Mouse (Mus musculus) neutrophil, adult 59 days (primary cell): Measurements from ENCODE around the gene Calr3. TPM values are rescaled to one million over a fixed set of nuclear protein-coding genes. Genes with fewer than 3 reads are reported as not detected.

ENCODE experiments used
- total RNA-seq, 2 experiments: library from RNA; stranded (reverse); gene quantifications; 1 replicate in 1 of 2; 2 replicates in 1 of 2; pipeline ENCODE4 v1.2.4; 2023

Gene Calr3
- total RNA-seq = not detected

GRCm38 (mm10) chr8:72443338-72443993 lies at the start of gene Calr3, which contains the start of gene 1700030K09Rik:
Calr3 (minus strand) TSS chr8:72443870.
1700030K09Rik (plus strand) TSS chr8:72443880.

GRCm38 (mm10) chr8:72491680-72492621 lies 48.3 kb upstream of the Calr3 start, which contains the start of gene Slc35e1:
Slc35e1 (minus strand) TSS chr8:72492614.

GRCm38 (mm10) chr8:72474826-72475546 lies 31.3 kb upstream of the Calr3 start, which contains the start of gene Cherp:
Cherp (minus strand) TSS chr8:72475226.

GRCm38 (mm10) chr8:72421362-72422335 lies 22.0 kb downstream of the Calr3 start, which contains the start of gene Eps15l1:
Eps15l1 (minus strand) TSS chr8:72421460.

Other genes with a start within 250 kb of the Calr3 start
- under 1 TPM in 1 of 2 experiments, not detected in 1; 0.29 TPM for gene Cib3, start 231.0 kb downstream of the Calr3 start, total RNA-seq
- gene Gm11034, start 230.2 kb downstream of the Calr3 start, total RNA-seq = not detected
- gene Fam32a, start 224.1 kb downstream of the Calr3 start, total RNA-seq = 100 to 1,000 TPM; 100 to 104 TPM
- 100 to 1,000 TPM; 146 to 149 TPM for gene Ap1m1, start 203.9 kb downstream of the Calr3 start, total RNA-seq
- gene Gm10282, start 138.6 kb downstream of the Calr3 start, total RNA-seq = 10 to 100 TPM; 76.5 to 81.0 TPM
- gene Klf2, start 124.8 kb downstream of the Calr3 start, total RNA-seq = 1,000 to 10,000 TPM; 1,455 to 2,115 TPM
- 10 to 100 TPM; 54.1 to 62.4 TPM for gene Eps15l1, start 22.4 kb downstream of the Calr3 start, total RNA-seq
- 1 to 10 TPM; 3.0 to 3.1 TPM for gene 1700030K09Rik, start within 50 bp of the Calr3 start, total RNA-seq
- gene Cherp, start 31.4 kb upstream of the Calr3 start, total RNA-seq = 10 to 100 TPM; 62.0 to 74.2 TPM
- 100 to 1,000 TPM; 120 to 123 TPM for gene Slc35e1, start 48.7 kb upstream of the Calr3 start, total RNA-seq
- 10 to 100 TPM; 12.9 to 13.5 TPM for gene Med26, start 104.4 kb upstream of the Calr3 start, total RNA-seq
- gene Smim7, start 127.2 kb upstream of the Calr3 start, total RNA-seq = 100 to 1,000 TPM in 1 of 2 experiments, 10 to 100 TPM in 1; 96.9 to 109 TPM
- 10 to 100 TPM; 16.2 to 16.3 TPM for gene Tmem38a, start 128.2 kb upstream of the Calr3 start, total RNA-seq
- gene Nwd1, start 202.8 kb upstream of the Calr3 start, total RNA-seq = under 1 TPM; 0.42 to 0.44 TPM